Mouse (Mus musculus) hindbrain, postnatal 0 days (tissue): ENCODE measurements around the gene Adamts4. TPM values are rescaled to one million over a fixed set of nuclear protein-coding genes. Genes with fewer than 3 reads are reported as not detected.

Source experiments
- ATAC-seq: fragments of 200-750 bp; cut with Nextera tagmentation; 2 replicates; pipeline ENCODE4 v1.8.0; 2017; ENCODE audit warnings: mild to moderate bottlenecking, moderate TSS enrichment, moderate library complexity
- DNase-seq: peaks from one replicate; pipeline ENCODE4 v3.0.0-alpha.2; 2015; ENCODE audit warnings: low spot score
- H3K27ac ChIP-seq: fragments of 300-500 bp; sonication (generic); 2 replicates; pipeline ENCODE4 v1.5.1; 2014; ENCODE audit warnings: mild to moderate bottlenecking
- H3K27me3 ChIP-seq: fragments of 300-500 bp; sonication (generic); 2 replicates; pipeline ENCODE4 v1.6.1; 2014; ENCODE audit warnings: low read length, mixed read lengths; ENCODE audit not compliant: insufficient read depth
- H3K36me3 ChIP-seq: fragments of 300-500 bp; sonication (generic); 2 replicates; pipeline ENCODE4 v1.6.1; 2014; ENCODE audit warnings: low read length, mixed read lengths; ENCODE audit not compliant: insufficient read depth
- H3K4me1 ChIP-seq: fragments of 300-500 bp; sonication (generic); 2 replicates; pipeline ENCODE4 v1.6.1; 2014; ENCODE audit warnings: antibody characterized with exemption, low read length, mixed read lengths; ENCODE audit not compliant: insufficient read depth
- H3K4me2 ChIP-seq: fragments of 300-500 bp; sonication (generic); 2 replicates; pipeline ENCODE4 v1.6.1; 2014; ENCODE audit warnings: low read depth, mild to moderate bottlenecking, low read length, moderate library complexity, mixed read lengths
- H3K4me3 ChIP-seq: fragments of 300-500 bp; sonication (generic); 2 replicates; pipeline ENCODE4 v1.5.1; 2014; ENCODE audit warnings: low read length
- H3K9ac ChIP-seq: fragments of 300-500 bp; sonication (generic); replicated peaks from 2 replicates; pipeline ENCODE4 v1.6.1; 2014; ENCODE audit warnings: mild to moderate bottlenecking, low read length, moderate library complexity, mixed read lengths
- H3K9me3 ChIP-seq: fragments of 300-500 bp; sonication (generic); 2 replicates; pipeline ENCODE4 v1.6.1; 2016; ENCODE audit warnings: low read length, mixed read lengths
- CTCF ChIP-seq: IDR thresholded peaks from 2 replicates; pipeline ENCODE4 v1.5.1; 2016; ENCODE audit warnings: antibody characterized with exemption, control low read depth, low read depth
- WGBS: fragments of 180-500 bp; shearing (Covaris S2); extraction: QIAGEN DNeasy Blood & Tissue Kit; methylation state at CpG from one replicate; pipeline ENCODE4 v1.1.7; 2014; 5-methylcytosine and 5-hydroxymethylcytosine counted together
- polyA plus RNA-seq: library from polyadenylated mRNA; unstranded; fragments of >200 nt; fragmentation: Nextera tagmentation; extraction: Ambion mirVana; gene quantifications from 2 replicates; pipeline ENCODE4 v1.2.1, GENCODE M21; 2015
- total RNA-seq: library from RNA; depleted of rRNA; stranded (reverse); fragments of >200 nt; gene quantifications from 2 replicates; pipeline ENCODE4 v1.2.3, GENCODE M21; 2014

Gene Adamts4
- total and polyA plus RNA-seq, 2 experiments from 2014 or later, result 4.4 to 7.4 TPM

GRCm38 (mm10) chr1:171246709-171247452, 3.3 kb upstream of the Adamts4 start:
- DNase-seq (peak; percentile 99), ATAC-seq (peak; percentile 95)
- Histone ChIP-seq H3K36me3 (peaks cover 3% of the 10 kb centered on the region; the same call in 1 of the 2 replicates), H3K9me3 (no peaks in the 10 kb centered on the region), H3K27ac (peak overlapping the region; percentile 82), H3K27me3 (no peaks in the 10 kb centered on the region), H3K4me2 (peak overlapping the region; percentile 89), H3K9ac (peak overlapping the region; percentile 84), H3K4me3 (peak overlapping the region; percentile 81), H3K4me1 (peaks cover 20% of the 10 kb centered on the region)
- WGBS, result under 1% methylated on average over 41 of the region's 41 CpGs
- peak; percentile 91 for TF ChIP-seq CTCF

GRCm38 (mm10) chr1:171247453-171247841, 2.8 kb upstream of the Adamts4 start:
- Histone ChIP-seq H3K4me2 (peak overlapping the region; percentile 89), H3K4me3 (peak overlapping the region; percentile 81), H3K4me1 (peaks cover 26% of the 10 kb centered on the region), H3K27me3 (no peaks in the 10 kb centered on the region), H3K9ac (peak overlapping the region; percentile 84; the same call in 1 of the 2 replicates), H3K36me3 (peaks cover 3% of the 10 kb centered on the region; the same call in 1 of the 2 replicates), H3K9me3 (no peaks in the 10 kb centered on the region), H3K27ac (peak overlapping the region; percentile 82)
- no peak for DNase-seq
- ATAC-seq, result no peak
- TF ChIP-seq CTCF, result no peak
- WGBS, result 12% methylated on average over 13 of the region's 13 CpGs

GRCm38 (mm10) chr1:171247916-171248315, 2.3 kb upstream of the Adamts4 start:
- no peak overlapping the region for H3K4me3 ChIP-seq
- peaks cover 29% of the 10 kb centered on the region for H3K4me1 ChIP-seq
- 26% methylated on average over 4 of the region's 4 CpGs for WGBS

GRCm38 (mm10) chr1:171248386-171249226, 1.6 kb upstream of the Adamts4 start:
- Histone ChIP-seq H3K9me3 (no peaks in the 10 kb centered on the region), H3K27ac (peak overlapping the region; percentile 82; the same call in 1 of the 2 replicates), H3K4me1 (peaks cover 29% of the 10 kb centered on the region), H3K4me2 (no peak overlapping the region), H3K4me3 (no peak overlapping the region), H3K36me3 (no peaks in the 10 kb centered on the region), H3K27me3 (no peaks in the 10 kb centered on the region), H3K9ac (no peak overlapping the region)
- 32% methylated on average over 3 of the region's 3 CpGs for WGBS
- ATAC-seq (no peak), DNase-seq (no peak)
- no peak for TF ChIP-seq CTCF

More at GRCm38 (mm10) chr1:171247916-171248315, 2.3 kb upstream of the Adamts4 start:
- Histone ChIP-seq H3K9ac (no peak overlapping the region), H3K27ac (peak overlapping the region; percentile 82), H3K36me3 (no peaks in the 10 kb centered on the region), H3K4me2 (peak overlapping the region; percentile 89), H3K9me3 (no peaks in the 10 kb centered on the region), H3K27me3 (no peaks in the 10 kb centered on the region)
- ATAC-seq (no peak), DNase-seq (no peak)
- no peak for TF ChIP-seq CTCF

- Histone ChIP-seq H3K4me3 (peak within 1 kb of the TSS; percentile 20), H3K27ac (peak within 1 kb of the TSS; percentile 64), H3K9me3 (no peaks in the 10 kb centered on the region), H3K36me3 (no peaks in the 10 kb centered on the region), H3K4me1 (peaks cover 29% of the 10 kb centered on the region), H3K9ac (peak within 1 kb of the TSS; percentile 24; the same call in 1 of the 2 replicates), H3K4me2 (peak within 1 kb of the TSS; percentile 58), H3K27me3 (no peaks in the 10 kb centered on the region)
- no peak for TF ChIP-seq CTCF
- ATAC-seq (peak; percentile 13; the same call in 1 of the 2 replicates), DNase-seq (peak; percentile 67)
- 11% methylated on average over 25 of the region's 26 CpGs for WGBS
These were observed 716 bp downstream of the Adamts4 start, which contains the start of gene Ndufs2 for GRCm38 (mm10) chr1:171250680-171251593. Gene Ndufs2, minus strand, starts transcription at chr1:171251388.
